Mouse (Mus musculus) erythroid progenitor cell, adult 5-6 weeks (primary cell): ENCODE results near the gene Cyp3a59. TPM values are rescaled to one million over a fixed set of nuclear protein-coding genes. Genes with fewer than 3 reads are reported as not detected.
"Not testable (repeated sequence)": the region's sequence is repeated elsewhere in the genome, so short reads cannot be mapped to it uniquely, and the experiment has no call there.

Experiments used
- ATAC-seq: replicated peaks from 2 replicates; pipeline ENCODE4 v1.8.0; 2016; ENCODE audit warnings: moderate number of reproducible peaks, mild to moderate bottlenecking, moderate TSS enrichment, inconsistent platforms; ENCODE audit not compliant: poor library complexity, low FRiP score, severe bottlenecking
- total RNA-seq, 2 experiments: library from RNA; stranded (forward) in 1 of 2; stranded (reverse) in 1 of 2; fragments of 150-400 nt in 1 of 2; fragments of 186-747, 209-891 nt in 1 of 2; gene quantifications; 2 replicates each; pipeline versions ENCODE4 v1.2.3 to v1.2.4; 2015 to 2017; ENCODE audit warnings: low replicate concordance in 2 of 2

Gene Cyp3a59
- total RNA-seq (2015; ENCODE audit: low replicate concordance) (not detected in 2 replicates), total RNA-seq (2017; ENCODE audit: low replicate concordance) (not detected in 2 replicates)

- ATAC-seq, result not testable (repeated sequence)
Measured at GRCm38 (mm10) chr5:146078945-146079344, at the start of gene Cyp3a59. Gene Cyp3a59 (plus strand): TSS chr5:146079257.

GRCm38 (mm10) chr5:146070099-146070498 is 9.0 kb upstream of the Cyp3a59 start:
- no peak for ATAC-seq

- no peak for ATAC-seq
Measured at GRCm38 (mm10) chr5:146147903-146148302, 68.8 kb downstream of the Cyp3a59 start.

GRCm38 (mm10) chr5:146150454-146150853 is 71.4 kb downstream of the Cyp3a59 start:
- no peak for ATAC-seq

GRCm38 (mm10) chr5:146158326-146158725 is 79.3 kb downstream of the Cyp3a59 start:
- not testable (repeated sequence) for ATAC-seq

GRCm38 (mm10) chr5:146160439-146160838 is 81.4 kb downstream of the Cyp3a59 start, which contains the start of gene Gm5565:
Gene Gm5565 (minus strand): TSS chr5:146160539.
- not testable (repeated sequence) for ATAC-seq

Other genes with a start within 250 kb of the Cyp3a59 start
- not detected in 2 replicates for gene Cyp3a11, start 199.3 kb upstream of the Cyp3a59 start, total RNA-seq (2015; ENCODE audit: low replicate concordance)
- gene Cyp3a11, start 199.3 kb upstream of the Cyp3a59 start, total RNA-seq (2017; ENCODE audit: low replicate concordance), result not detected in 2 replicates
- gene Cyp3a25, start 69.6 kb upstream of the Cyp3a59 start, total RNA-seq (2015; ENCODE audit: low replicate concordance), result not detected in 2 replicates
- gene Cyp3a25, start 69.6 kb upstream of the Cyp3a59 start, total RNA-seq (2017; ENCODE audit: low replicate concordance), result not detected in 2 replicates
- not detected in 2 replicates for gene Gm5565, start 81.3 kb downstream of the Cyp3a59 start, total RNA-seq (2015; ENCODE audit: low replicate concordance)
- gene Gm5565, start 81.3 kb downstream of the Cyp3a59 start, total RNA-seq (2017; ENCODE audit: low replicate concordance), result not detected in 2 replicates
- gene Gm6309, start 91.5 kb downstream of the Cyp3a59 start, total RNA-seq (2015; ENCODE audit: low replicate concordance), result not detected in 2 replicates
- gene Gm6309, start 91.5 kb downstream of the Cyp3a59 start, total RNA-seq (2017; ENCODE audit: low replicate concordance), result not detected in 2 replicates
- not detected in 2 replicates for gene 1700001J03Rik, start 106.0 kb downstream of the Cyp3a59 start, total RNA-seq (2015; ENCODE audit: low replicate concordance)
- gene 1700001J03Rik, start 106.0 kb downstream of the Cyp3a59 start, total RNA-seq (2017; ENCODE audit: low replicate concordance), result not detected in 2 replicates
- gene Rnf6, start 142.3 kb downstream of the Cyp3a59 start, total RNA-seq (2015; ENCODE audit: low replicate concordance), result 23.4 and 24.3 TPM in 2 replicates
- 25.0 and 58.8 TPM in 2 replicates for gene Rnf6, start 142.3 kb downstream of the Cyp3a59 start, total RNA-seq (2017; ENCODE audit: low replicate concordance)
- 74.2 and 103 TPM in 2 replicates for gene Cdk8, start 152.0 kb downstream of the Cyp3a59 start, total RNA-seq (2015; ENCODE audit: low replicate concordance)
- 72.0 and 97.0 TPM in 2 replicates for gene Cdk8, start 152.0 kb downstream of the Cyp3a59 start, total RNA-seq (2017; ENCODE audit: low replicate concordance)